Mouse (Mus musculus) thymus, adult 2 months (tissue): Measurements from ENCODE around the gene Ccdc162. TPM values are rescaled to one million over a fixed set of nuclear protein-coding genes. Genes with fewer than 3 reads are reported as not detected.

ENCODE experiments used
- DNase-seq: peaks from one replicate; pipeline ENCODE4 v3.0.0; 2021
- H3K27ac ChIP-seq: fragments of 200-500 bp; 2 replicates; pipeline ENCODE4 v1.5.1; 2012; ENCODE audit warnings: low read length, control low read depth; ENCODE audit not compliant: control insufficient read depth, insufficient read depth
- H3K27me3 ChIP-seq: fragments of 200-500 bp; 2 replicates; pipeline ENCODE4 v1.6.1; 2012; ENCODE audit warnings: mild to moderate bottlenecking, low read length, moderate library complexity, mixed read lengths; ENCODE audit not compliant: control insufficient read depth, insufficient read depth
- H3K36me3 ChIP-seq: fragments of 200-500 bp; 2 replicates; pipeline ENCODE4 v1.6.1; 2012; ENCODE audit warnings: mild to moderate bottlenecking, low read length, moderate library complexity; ENCODE audit not compliant: control insufficient read depth, insufficient read depth
- H3K4me1 ChIP-seq: fragments of 200-500 bp; replicated peaks from 2 replicates; pipeline ENCODE4 v1.6.1; 2012; ENCODE audit warnings: low read length; ENCODE audit not compliant: control insufficient read depth, insufficient read depth
- H3K4me3 ChIP-seq: fragments of 200-500 bp; 2 replicates; pipeline ENCODE4 v1.5.1; 2012; ENCODE audit warnings: mild to moderate bottlenecking, low read length, control low read depth, moderate library complexity; ENCODE audit not compliant: control insufficient read depth, insufficient read depth
- CTCF ChIP-seq: fragments of 200-500 bp; IDR thresholded peaks from 2 replicates; pipeline ENCODE4 v1.5.1; 2012; ENCODE audit warnings: mild to moderate bottlenecking, control low read depth, low read length, moderate library complexity, borderline replicate concordance; ENCODE audit not compliant: control insufficient read depth, poor library complexity, insufficient read depth; ENCODE audit errors: extremely low read depth
- POLR2A ChIP-seq: fragments of 200-500 bp; IDR thresholded peaks from 2 replicates; pipeline ENCODE4 v1.6.1; 2012; ENCODE audit warnings: mild to moderate bottlenecking, low read length, control low read depth, moderate library complexity; ENCODE audit not compliant: control insufficient read depth, poor library complexity, insufficient read depth; ENCODE audit errors: extremely low read depth
- WGBS: fragments of 180-500 bp; shearing (Covaris S2); methylation state at CpG from one replicate; pipeline ENCODE4 v1.1.7; 2018; 5-methylcytosine and 5-hydroxymethylcytosine counted together
- polyA plus RNA-seq: library from polyadenylated mRNA; depleted of rRNA; stranded (reverse); fragments of >200 nt; gene quantifications from 2 replicates; pipeline ENCODE4 v1.2.3, GENCODE M21; 2012

Ccdc162 gene
- polyA plus RNA-seq, 1 experiment, result 5.1 TPM

DNA sequence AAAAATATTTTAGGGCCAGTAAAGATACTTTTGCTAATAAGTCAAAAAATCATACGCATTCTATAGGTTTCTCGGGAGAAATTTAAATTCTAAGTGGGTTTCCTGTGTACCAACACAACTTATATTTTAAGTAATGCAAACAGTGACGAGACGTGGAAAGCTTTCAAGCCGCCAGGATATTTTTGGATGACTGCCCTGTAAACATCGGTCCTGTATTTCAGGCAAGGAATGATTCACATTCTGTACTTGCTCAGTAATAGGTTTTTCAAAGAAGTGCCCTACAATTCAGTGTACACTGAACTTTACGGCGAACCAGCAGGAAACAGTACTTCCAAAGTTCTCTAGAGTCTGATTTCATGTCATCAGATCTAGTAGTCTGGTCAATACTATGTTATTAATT is 5.7 kb downstream of the Ccdc162 start:
- Histone ChIP-seq H3K36me3 (no peaks in the 10 kb centered on the region), H3K4me3 (no peak overlapping the region), H3K4me1 (no peaks in the 10 kb centered on the region), H3K27me3 (no peaks in the 10 kb centered on the region), H3K27ac (no peak overlapping the region)
- no peak for DNase-seq
- TF ChIP-seq POLR2A (no peak), CTCF (no peak)
- 96% methylated on average over 8 of the region's 8 CpGs for WGBS

DNA sequence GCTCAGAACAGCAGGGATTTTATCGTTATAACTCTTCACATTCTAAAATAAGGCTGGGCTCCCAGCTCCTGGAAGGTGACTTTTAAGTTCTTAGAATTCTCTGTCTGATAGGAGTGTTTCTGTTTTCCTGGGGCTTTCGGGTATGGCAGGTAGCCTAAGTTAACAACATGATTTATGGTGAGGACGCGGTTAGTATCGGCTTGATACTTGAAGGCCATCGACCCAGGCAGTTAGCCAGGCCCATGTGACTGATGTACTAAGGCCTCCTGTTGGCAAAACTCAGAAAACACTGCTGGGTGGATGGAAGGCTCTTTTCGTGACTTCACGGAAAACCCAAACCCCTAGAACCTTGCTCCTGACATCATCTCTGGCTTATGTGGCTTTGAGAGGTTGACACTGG is 7.1 kb downstream of the Ccdc162 start:
- H3K27me3 ChIP-seq, result no peaks in the 10 kb centered on the region
- no peaks in the 10 kb centered on the region for H3K4me1 ChIP-seq
- DNase-seq, result no peak
- H3K36me3 ChIP-seq, result no peaks in the 10 kb centered on the region
- WGBS, result 84% methylated on average over 8 of the region's 8 CpGs
- no peak overlapping the region for H3K4me3 ChIP-seq
- TF ChIP-seq CTCF, result no peak
- no peak for TF ChIP-seq POLR2A
- H3K27ac ChIP-seq, result no peak overlapping the region

DNA sequence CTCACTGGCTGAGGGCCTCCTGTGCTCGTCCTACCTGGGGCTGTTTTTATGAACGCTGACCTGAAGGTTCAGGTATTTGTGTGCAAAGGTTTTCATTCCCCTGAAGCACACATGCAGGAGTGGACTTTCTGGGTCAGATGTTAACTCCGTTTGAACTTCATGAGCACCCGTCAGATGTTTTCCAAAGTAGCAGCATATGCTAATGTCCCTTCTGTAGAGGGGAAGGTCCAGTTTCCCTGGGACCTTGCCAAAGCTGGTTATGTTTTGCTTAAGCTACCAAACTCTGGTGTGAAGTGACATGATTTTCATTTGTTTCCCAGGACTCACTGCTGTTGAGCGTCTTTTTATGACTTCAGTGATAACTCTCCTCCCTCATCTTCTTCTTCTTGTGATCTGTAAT is 16.8 kb downstream of the Ccdc162 start:
- H3K4me1 ChIP-seq, result no peaks in the 10 kb centered on the region
- H3K27me3 ChIP-seq, result no peaks in the 10 kb centered on the region
- no peak for DNase-seq
- 92% methylated on average over 5 of the region's 5 CpGs for WGBS
- no peak overlapping the region for H3K27ac ChIP-seq
- H3K36me3 ChIP-seq, result no peaks in the 10 kb centered on the region
- no peak overlapping the region for H3K4me3 ChIP-seq
- TF ChIP-seq POLR2A (no peak), CTCF (no peak)

DNA sequence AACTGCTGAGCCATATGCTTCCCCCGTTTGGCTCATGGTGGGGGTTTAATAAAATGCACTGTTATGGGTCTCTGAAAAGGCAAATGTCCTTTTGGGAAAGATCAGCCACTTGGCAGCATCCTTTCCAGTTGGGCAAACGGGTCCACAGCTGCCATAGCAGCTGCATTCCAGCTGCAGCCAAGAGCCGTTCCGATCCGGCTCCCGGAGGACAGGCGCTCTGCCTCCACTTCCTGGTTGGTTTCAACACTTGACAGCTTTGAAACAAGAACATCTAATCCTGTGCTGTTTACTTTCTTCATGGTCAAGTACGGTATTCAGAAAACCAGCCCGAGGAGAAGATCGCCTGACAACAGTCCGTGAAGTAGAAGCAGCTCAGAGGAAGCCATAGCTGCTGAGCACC is 19.4 kb downstream of the Ccdc162 start:
- Histone ChIP-seq H3K27ac (no peak overlapping the region), H3K27me3 (no peaks in the 10 kb centered on the region), H3K4me1 (no peaks in the 10 kb centered on the region), H3K4me3 (no peak overlapping the region), H3K36me3 (no peaks in the 10 kb centered on the region)
- TF ChIP-seq POLR2A, result no peak
- no peak for TF ChIP-seq CTCF
- 89% methylated on average over 11 of the region's 11 CpGs for WGBS
- DNase-seq, result no peak

DNA sequence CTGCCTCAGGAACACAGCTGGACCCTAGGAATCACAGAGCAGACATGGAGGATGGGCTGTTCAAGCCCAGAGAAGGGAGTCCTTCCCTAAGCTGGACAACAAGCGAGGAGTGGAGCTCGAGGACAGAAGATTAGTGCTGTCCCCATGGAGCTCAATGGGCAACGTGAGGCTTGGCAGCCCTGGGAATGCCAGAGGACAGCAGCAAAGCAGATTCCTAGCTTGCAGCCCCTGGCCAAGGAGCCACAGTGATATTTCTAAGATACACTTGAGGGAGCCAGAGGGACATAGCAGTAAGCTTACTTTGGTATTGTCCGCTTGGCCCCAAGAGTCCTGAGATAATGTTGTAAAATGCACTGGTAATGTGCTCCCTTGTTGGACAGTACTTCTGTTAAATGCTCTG is 25.5 kb downstream of the Ccdc162 start:
- Histone ChIP-seq H3K27ac (no peak overlapping the region), H3K36me3 (no peaks in the 10 kb centered on the region), H3K4me1 (peaks cover 6% of the 10 kb centered on the region), H3K27me3 (no peaks in the 10 kb centered on the region), H3K4me3 (no peak overlapping the region)
- no peak for DNase-seq
- WGBS, result 92% methylated on average over 4 of the region's 4 CpGs
- no peak for TF ChIP-seq CTCF
- no peak for TF ChIP-seq POLR2A

DNA sequence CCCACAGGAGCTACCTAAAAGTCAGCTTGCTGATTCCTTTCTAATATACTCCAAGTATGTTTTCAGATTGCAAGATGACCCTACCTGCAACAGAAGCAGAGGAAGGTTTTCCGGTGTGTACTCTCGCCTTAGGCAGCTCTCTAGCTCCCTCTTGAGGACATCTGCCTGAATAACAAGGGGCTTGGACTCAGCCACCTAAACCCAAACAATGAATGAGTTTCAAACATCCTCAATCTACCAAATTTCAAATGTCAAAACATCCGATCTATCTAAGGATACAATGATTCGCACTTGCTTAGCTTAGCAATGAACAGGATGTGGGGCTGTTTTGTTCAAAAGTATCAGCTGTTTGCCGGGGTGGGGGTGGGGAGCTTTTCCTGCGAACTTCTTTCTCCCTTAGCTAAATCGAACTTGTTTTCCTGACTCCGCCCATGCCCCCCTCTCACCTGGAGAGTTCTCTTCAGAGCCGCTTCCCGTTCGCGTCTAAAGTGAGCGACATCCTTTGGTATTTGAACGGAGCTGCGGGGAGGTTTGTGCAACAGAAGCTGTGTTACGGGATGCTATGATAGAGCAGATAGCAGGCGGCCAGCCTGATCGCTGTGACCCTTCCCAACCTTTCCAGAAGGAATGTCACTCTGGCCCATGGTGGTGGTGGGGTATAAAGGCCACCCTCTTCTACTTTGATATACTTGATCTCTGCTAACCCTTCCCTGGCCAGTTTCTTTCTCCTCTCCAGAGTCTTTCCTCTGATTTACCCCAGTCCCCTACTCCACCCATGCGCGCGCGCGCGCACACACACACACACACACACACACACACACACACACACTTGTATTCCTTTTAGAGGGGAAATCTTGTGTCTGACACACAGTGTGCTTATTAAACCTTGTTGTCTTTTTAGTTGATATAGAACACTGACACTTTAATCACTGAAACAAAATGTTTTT is 26.2 kb downstream of the Ccdc162 start:
- Histone ChIP-seq H3K27ac (no peak overlapping the region), H3K4me3 (peak overlapping the region; percentile 8; the same call in 1 of the 2 replicates), H3K36me3 (no peaks in the 10 kb centered on the region), H3K4me1 (peaks cover 6% of the 10 kb centered on the region), H3K27me3 (no peaks in the 10 kb centered on the region)
- 28% methylated on average over 24 of the region's 24 CpGs for WGBS
- no peak for TF ChIP-seq POLR2A
- TF ChIP-seq CTCF, result no peak
- peak; percentile 83 for DNase-seq
